Mouse (Mus musculus) 3134 (cell line): ENCODE data around the gene 4930438A08Rik.

ENCODE experiments used
- DNase-seq: peaks from one replicate; pipeline ENCODE4 v3.0.0-alpha.2; 2011; ENCODE audit warnings: low spot score; ENCODE audit not compliant: insufficient read length; ENCODE audit errors: extremely low read depth

The 4930438A08Rik gene

GRCm38 (mm10) chr11:58323570-58324340, 49.2 kb downstream of the 4930438A08Rik start:
- DNase-seq, result no peak

- DNase-seq, result no peak
These were observed 50.1 kb downstream of the 4930438A08Rik start for GRCm38 (mm10) chr11:58324614-58325229.

DNA sequence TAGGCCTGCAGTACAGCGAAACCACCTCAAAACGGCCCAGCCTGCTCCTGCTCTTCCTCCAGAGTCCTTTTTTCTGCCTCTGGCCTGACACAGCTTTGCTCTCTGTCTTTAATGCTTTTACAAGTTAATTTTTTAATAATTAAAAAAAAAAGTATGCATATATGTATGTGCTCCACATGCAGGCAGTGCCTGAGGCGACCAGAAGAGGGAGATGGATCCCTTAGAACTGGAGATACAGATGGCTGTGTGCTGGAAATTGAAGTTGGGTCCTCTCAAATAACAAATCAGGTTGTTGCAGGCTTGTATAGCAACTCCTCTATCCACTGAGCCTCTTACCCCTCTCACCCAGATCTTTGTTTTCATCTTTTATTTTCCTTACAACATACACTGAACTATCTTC, 52.2 kb downstream of the 4930438A08Rik start:
- no peak for DNase-seq

DNA sequence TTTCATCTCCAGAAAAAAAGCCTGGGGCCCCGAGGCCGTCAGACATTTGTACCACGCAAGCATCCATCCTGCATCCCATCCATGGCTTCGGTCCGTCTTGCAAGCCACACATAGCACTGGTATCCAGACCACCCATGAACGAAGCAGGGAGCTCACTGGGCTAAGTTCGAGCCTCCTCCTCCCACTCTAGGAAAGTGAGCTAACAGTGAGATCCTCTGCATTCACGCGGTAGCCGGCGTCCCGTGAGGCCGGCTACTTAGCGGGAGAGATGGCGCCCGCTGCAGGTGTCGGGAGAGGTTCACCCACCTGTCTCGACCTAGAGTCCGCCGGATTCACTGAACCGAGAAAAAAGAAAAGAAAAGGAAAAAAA, 55.3 kb downstream of the 4930438A08Rik start:
- DNase-seq, result no peak

- peak; percentile 88 for DNase-seq
These were observed 55.9 kb downstream of the 4930438A08Rik start, which contains the start of the genes Zfp672 and Sh3bp5l for GRCm38 (mm10) chr11:58330276-58331148. TSS of gene Zfp672 (minus strand) at chr11:58330339. TSS of gene Sh3bp5l (plus strand) at chr11:58330724.

DNA sequence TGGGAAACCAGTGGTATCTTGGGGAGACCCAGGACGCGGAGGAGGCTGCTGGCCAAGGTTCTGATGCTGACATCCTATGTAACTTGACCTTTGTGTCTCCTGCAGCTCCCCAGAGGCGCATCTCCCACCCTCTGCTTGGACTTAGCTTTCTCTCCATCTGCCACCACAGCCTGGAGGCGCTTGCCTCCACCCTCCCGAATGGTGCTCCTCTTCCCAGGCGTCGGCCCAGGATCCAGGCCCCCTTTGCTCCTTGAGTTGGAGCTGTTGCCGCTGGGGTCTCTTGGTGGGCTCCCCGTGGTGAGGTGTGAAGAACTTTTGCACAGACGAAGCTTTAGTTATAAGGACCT, 56.5 kb downstream of the 4930438A08Rik start:
- DNase-seq, result no peak

DNA sequence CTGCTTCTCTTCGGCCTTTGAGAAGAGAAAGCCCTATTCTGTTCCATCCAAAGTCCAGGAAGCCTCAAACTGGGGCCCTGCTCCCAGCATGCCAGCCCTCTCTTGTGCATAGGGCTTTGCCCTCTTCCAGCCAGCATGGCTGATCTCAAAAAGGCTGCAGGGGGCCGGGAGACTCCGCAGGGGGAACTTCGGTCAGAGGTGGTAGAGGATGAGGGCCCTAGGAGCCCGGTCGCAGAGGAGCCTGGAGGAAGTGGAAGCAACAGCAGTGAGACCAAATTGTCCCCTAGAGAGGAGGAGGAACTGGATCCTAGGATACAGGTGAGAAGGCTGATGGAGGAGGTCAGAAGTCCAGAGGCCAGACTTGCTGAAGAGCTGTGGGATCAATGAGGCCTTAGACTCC, 56.9 kb downstream of the 4930438A08Rik start:
- DNase-seq, result no peak

GRCm38 (mm10) chr11:58334746-58335145, 60.1 kb downstream of the 4930438A08Rik start:
- DNase-seq, result peak; percentile 87
